Mouse (Mus musculus) forebrain, embryonic 11.5 days (tissue): ENCODE measurements around the gene Ccdc9. TPM values are rescaled to one million over a fixed set of nuclear protein-coding genes. Genes with fewer than 3 reads are reported as not detected.

Experiments
- ATAC-seq: fragments of 200-750 bp; cut with Nextera tagmentation; replicated peaks from 2 replicates; pipeline ENCODE4 v1.8.0; 2017; ENCODE audit warnings: moderate TSS enrichment; ENCODE audit not compliant: low FRiP score
- DNase-seq: peaks from one replicate; pipeline ENCODE4 v3.0.0-alpha.2; 2017; ENCODE audit warnings: low spot score
- H3K27ac ChIP-seq: fragments of 300-500 bp; sonication (generic); 2 replicates; pipeline ENCODE4 v1.5.1; 2014; ENCODE audit warnings: low read depth, low read length
- H3K27me3 ChIP-seq: fragments of 300-500 bp; sonication (generic); 2 replicates; pipeline ENCODE4 v1.6.1; 2014; ENCODE audit warnings: mild to moderate bottlenecking, low read length, mixed read lengths; ENCODE audit not compliant: control insufficient read depth, insufficient read depth
- H3K36me3 ChIP-seq: fragments of 300-500 bp; sonication (generic); 2 replicates; pipeline ENCODE4 v1.6.1; 2014; ENCODE audit warnings: mild to moderate bottlenecking, low read length, moderate library complexity, mixed read lengths; ENCODE audit not compliant: control insufficient read depth, insufficient read depth
- H3K4me1 ChIP-seq: fragments of 300-500 bp; sonication (generic); replicated peaks from 2 replicates; pipeline ENCODE4 v1.6.1; 2014; ENCODE audit warnings: low read length, mixed read lengths; ENCODE audit not compliant: control insufficient read depth, insufficient read depth
- H3K4me2 ChIP-seq: fragments of 300-500 bp; sonication (generic); 2 replicates; pipeline ENCODE4 v1.6.1; 2014; ENCODE audit warnings: low read depth, mild to moderate bottlenecking, low read length, moderate library complexity, mixed read lengths; ENCODE audit not compliant: severe bottlenecking
- H3K4me3 ChIP-seq: fragments of 300-500 bp; sonication (generic); 2 replicates; pipeline ENCODE4 v1.5.1; 2014; ENCODE audit warnings: low read depth, low read length
- H3K9ac ChIP-seq: fragments of 300-500 bp; sonication (generic); 2 replicates; pipeline ENCODE4 v1.6.1; 2014; ENCODE audit warnings: low read length
- H3K9me3 ChIP-seq: fragments of 300-500 bp; sonication (generic); 2 replicates; pipeline ENCODE4 v1.6.1; 2016; ENCODE audit warnings: low read length, mixed read lengths; ENCODE audit not compliant: control insufficient read depth
- WGBS: fragments of 180-500 bp; shearing (Covaris S2); extraction: QIAGEN DNeasy Blood & Tissue Kit; methylation state at CpG from one replicate; pipeline ENCODE4 v1.1.7; 2014; 5-methylcytosine and 5-hydroxymethylcytosine counted together
- polyA plus RNA-seq: library from polyadenylated mRNA; unstranded; fragments of >200 nt; fragmentation: Nextera tagmentation; extraction: Ambion mirVana; gene quantifications from 2 replicates; pipeline ENCODE4 v1.2.1, GENCODE M21; 2014

Gene Ccdc9
- polyA plus RNA-seq, 1 experiment from 2014 or later: 22.3 TPM

DNA sequence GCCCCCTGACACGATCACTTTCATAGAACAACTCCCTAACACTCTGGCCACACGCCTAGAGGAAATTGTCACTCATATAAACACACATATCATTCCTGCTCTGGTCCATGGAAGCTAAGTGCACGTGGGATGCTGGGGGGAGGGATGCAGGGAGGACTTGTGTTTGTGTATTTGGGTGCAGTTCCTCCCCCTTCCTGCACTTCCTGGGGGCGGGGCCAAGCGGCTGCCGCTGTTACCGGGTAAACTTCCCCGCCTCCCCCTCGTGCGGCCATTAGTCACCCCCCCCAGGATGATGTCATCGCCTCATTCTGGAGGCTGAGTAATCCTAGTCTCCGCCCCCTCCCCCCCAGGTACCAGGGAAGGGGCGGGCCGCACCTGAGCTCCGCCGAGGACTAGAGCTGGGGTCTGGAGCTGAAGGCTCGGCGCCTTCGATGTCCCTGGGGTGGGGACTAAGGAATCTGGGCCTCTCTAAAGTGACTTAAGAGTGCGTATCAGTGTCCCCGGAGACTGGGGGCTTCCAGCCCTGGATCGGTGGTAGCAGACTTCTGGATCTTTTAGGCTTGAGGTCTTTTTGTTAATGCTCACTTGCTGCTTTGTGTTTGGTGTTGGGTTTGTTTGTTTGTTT lies 10.3 kb upstream of the Ccdc9 start:
- Histone ChIP-seq H3K9ac (peak overlapping the region; percentile 39), H3K4me3 (peak overlapping the region; percentile 27), H3K27me3 (no peaks in the 10 kb centered on the region), H3K4me1 (peaks cover 12% of the 10 kb centered on the region), H3K27ac (peak overlapping the region; percentile 41; the same call in 1 of the 2 replicates), H3K4me2 (peak overlapping the region; percentile 62), H3K36me3 (no peaks in the 10 kb centered on the region), H3K9me3 (no peaks in the 10 kb centered on the region)
- DNase-seq (peak; percentile 92), ATAC-seq (no peak)
- WGBS: 2% methylated on average over 21 of the region's 22 CpGs

DNA sequence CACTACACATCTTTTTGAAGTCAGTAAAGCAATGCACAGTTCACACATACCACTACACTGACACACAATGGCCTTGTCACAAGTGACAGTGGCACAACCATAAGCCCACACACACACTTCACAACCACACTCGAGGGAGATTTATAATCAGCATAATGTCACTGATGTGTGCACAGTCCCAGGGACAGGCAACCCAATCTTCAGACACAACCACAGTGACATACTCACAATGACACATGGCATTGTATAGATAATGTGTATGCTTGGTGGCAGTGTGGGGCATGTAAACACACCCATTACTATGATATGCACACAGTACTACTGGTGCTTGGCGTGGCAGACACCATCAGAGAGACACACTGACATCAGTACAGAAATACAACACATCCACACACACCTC lies 9.6 kb upstream of the Ccdc9 start:
- no peaks in the 10 kb centered on the region for H3K9me3 ChIP-seq
- no peak for DNase-seq
- 33% methylated on average over 2 of the region's 2 CpGs for WGBS
- ATAC-seq: no peak
- H3K27ac ChIP-seq: no peak overlapping the region
- no peak overlapping the region for H3K4me3 ChIP-seq
- no peak overlapping the region for H3K4me2 ChIP-seq
- H3K36me3 ChIP-seq: no peaks in the 10 kb centered on the region
- H3K27me3 ChIP-seq: no peaks in the 10 kb centered on the region
- no peak overlapping the region; the same call in 1 of the 2 replicates for H3K9ac ChIP-seq
- peaks cover 12% of the 10 kb centered on the region for H3K4me1 ChIP-seq

DNA sequence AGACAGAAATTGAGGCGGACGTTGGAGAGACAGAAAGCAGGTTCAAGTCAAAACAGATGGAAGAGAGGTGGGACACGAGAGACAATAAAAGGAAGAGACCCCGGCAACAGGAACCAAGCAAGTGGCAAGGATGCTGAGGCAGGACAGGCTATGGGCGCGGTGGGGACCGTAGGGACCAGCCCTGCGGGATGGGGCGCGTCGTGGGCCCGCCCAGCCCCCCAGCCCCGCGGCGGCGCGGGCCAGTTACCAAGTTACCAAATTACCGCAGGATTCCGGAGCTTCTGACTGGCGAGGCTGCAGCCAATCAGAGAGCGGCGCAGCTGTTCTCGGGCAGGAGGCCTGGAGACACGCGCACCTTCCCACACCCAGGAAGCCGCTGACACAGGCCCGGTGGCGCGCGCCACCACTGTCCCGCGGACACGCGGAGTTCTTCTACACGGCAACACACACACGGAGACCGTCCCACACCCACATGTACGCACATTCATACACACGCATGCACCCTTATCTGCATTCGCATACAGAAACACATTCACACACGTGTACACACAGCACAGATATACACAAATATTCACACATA lies 8.8 kb upstream of the Ccdc9 start:
- Histone ChIP-seq H3K4me1 (peaks cover 12% of the 10 kb centered on the region), H3K9me3 (no peaks in the 10 kb centered on the region), H3K36me3 (no peaks in the 10 kb centered on the region), H3K27me3 (no peaks in the 10 kb centered on the region), H3K4me3 (peak overlapping the region; percentile 39), H3K4me2 (peak overlapping the region; percentile 89), H3K27ac (peak overlapping the region; percentile 69), H3K9ac (peak overlapping the region; percentile 63)
- DNase-seq (peak; percentile 89), ATAC-seq (peak; percentile 49)
- 2% methylated on average over 41 of the region's 41 CpGs for WGBS

DNA sequence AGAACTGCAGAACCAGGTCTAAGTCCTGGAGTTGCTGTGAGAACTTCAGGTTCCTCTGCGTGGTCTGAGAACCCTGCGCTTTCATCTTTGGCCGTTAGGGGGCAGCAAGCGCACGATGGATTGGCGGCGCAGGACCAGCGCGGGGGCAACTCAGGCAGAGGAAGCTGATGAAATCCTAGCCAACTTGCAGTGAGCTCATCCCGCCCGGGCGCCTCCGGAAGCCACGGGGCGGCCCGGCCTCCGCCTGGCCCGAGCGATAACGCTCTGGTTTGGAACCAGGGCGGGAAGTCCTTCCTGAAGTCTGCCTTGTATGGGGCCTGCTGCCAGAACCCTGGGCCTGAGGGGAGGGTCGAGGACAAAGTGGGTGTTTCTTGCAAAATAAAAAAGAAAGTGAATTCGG lies 8.2 kb upstream of the Ccdc9 start:
- peak overlapping the region; percentile 39 for H3K4me3 ChIP-seq
- peak; percentile 75 for ATAC-seq
- peak overlapping the region; percentile 89 for H3K4me2 ChIP-seq
- peaks cover 9% of the 10 kb centered on the region for H3K4me1 ChIP-seq
- H3K36me3 ChIP-seq: no peaks in the 10 kb centered on the region
- H3K27me3 ChIP-seq: no peaks in the 10 kb centered on the region
- no peaks in the 10 kb centered on the region for H3K9me3 ChIP-seq
- DNase-seq: peak; percentile 97
- H3K27ac ChIP-seq: peak overlapping the region; percentile 69
- H3K9ac ChIP-seq: peak overlapping the region; percentile 63
- WGBS: under 1% methylated on average over 23 of the region's 23 CpGs

DNA sequence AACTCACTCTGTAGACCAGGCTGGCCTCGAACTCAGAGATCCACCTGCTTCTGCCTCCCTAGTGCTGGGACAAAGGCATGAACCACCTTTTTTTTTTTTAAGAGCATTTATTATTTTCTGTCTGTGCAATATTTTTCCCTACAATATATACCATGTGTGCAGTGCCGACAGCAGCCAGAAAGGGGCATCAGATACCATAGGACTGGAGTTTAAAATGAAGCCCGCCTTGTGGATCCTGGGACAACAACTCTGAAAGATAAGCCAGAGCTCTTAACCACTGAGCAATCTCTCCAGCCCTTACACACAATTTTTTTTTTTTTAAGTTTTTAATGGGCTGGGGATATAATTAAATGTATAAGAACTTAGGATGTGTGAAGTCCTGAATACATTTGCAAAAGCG lies 7.8 kb upstream of the Ccdc9 start:
- ATAC-seq (0 out of 2 replicates have a peak, but pooled peaks have one; percentile 24), DNase-seq (no peak)
- WGBS: 31% methylated on average over 4 of the region's 4 CpGs
- Histone ChIP-seq H3K4me2 (no peak overlapping the region), H3K9me3 (no peaks in the 10 kb centered on the region), H3K36me3 (no peaks in the 10 kb centered on the region), H3K4me1 (peaks cover 9% of the 10 kb centered on the region), H3K27ac (no peak overlapping the region), H3K9ac (peak overlapping the region; percentile 7; the same call in 1 of the 2 replicates), H3K4me3 (no peak overlapping the region; the same call in 1 of the 2 replicates), H3K27me3 (no peaks in the 10 kb centered on the region)

DNA sequence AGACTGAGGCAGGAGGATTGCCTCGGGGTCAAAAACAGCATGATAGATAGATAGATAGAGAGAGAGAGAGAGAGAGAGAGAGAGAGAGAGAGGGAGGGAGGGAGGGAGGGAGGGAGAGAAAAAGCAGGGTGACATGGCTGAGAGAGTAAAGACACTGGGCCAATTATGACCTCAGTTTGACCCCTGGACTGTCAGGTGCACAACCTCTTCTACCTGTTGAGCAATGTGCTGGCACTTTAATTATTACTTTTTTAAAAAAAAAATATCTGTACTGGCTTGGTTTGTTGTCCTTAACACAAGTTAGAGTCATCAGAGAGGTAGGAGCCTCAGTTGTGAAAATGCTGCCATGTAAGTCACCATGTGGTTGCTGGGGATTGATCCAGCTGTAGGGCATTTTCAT lies 1.2 kb upstream of the Ccdc9 start:
- Histone ChIP-seq H3K36me3 (no peaks in the 10 kb centered on the region), H3K4me2 (no peak overlapping the region), H3K27me3 (no peaks in the 10 kb centered on the region), H3K4me1 (peaks cover 5% of the 10 kb centered on the region; the same call in 1 of the 2 replicates), H3K9me3 (no peaks in the 10 kb centered on the region), H3K27ac (no peak overlapping the region), H3K4me3 (no peak overlapping the region), H3K9ac (no peak overlapping the region)
- WGBS: 74% methylated on average over 1 of the region's 1 CpGs
- ATAC-seq (no peak), DNase-seq (no peak)

DNA sequence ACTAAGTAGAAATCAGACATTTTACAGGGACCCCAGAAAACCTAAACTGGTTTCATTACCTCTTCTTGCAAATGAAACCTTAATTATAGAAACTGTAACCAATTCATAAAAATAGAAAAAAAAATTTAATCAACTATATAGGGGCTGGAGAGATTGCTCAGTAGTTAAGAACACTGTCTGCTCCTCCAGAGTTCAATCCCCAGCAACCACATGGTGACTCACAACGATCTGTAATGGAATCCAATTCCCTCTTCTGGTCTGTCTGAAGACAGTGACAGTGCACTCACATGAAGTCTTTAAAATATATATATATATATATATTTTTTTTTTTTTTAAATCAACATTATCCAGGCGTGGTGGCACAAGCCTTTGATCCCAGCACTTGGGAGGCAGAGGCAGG lies 421 bp upstream of the Ccdc9 start:
- WGBS: 90% methylated on average over 2 of the region's 2 CpGs
- ATAC-seq: no peak
- peak overlapping the region; percentile 68; the same call in 1 of the 2 replicates for H3K4me3 ChIP-seq
- no peak for DNase-seq
- no peaks in the 10 kb centered on the region for H3K27me3 ChIP-seq
- no peaks in the 10 kb centered on the region for H3K9me3 ChIP-seq
- no peak overlapping the region for H3K27ac ChIP-seq
- peak overlapping the region; percentile 54; the same call in 1 of the 2 replicates for H3K4me2 ChIP-seq
- no peaks in the 10 kb centered on the region for H3K36me3 ChIP-seq
- H3K9ac ChIP-seq: peak overlapping the region; percentile 80
- H3K4me1 ChIP-seq: peaks cover 5% of the 10 kb centered on the region; the same call in 1 of the 2 replicates

DNA sequence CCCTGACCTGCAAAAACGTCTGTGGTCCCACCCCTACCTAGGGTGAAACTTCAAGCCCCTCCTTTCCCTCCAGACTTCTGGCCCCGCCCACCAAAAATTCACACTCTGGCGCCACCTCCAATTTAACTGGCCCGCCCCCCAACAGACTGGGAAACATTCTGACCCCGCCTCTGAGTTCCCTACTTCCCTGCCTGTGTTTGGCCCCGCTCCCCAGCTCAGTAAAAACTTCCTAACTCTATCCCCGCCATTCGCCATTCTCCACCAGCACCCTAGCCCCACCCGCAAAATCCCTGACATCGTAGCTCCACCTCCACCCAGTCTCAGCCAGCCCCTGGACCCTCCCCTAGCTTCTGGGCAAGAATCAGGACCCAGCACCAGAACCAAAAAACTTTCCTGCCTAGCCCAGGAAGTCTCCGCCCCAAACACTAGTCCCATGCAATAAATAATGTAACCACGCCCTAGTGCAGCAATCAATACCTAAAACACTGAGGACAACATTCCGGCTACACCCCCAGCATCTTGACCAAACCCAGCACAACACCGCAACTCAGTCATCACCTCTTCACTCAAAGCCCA lies 1.1 kb downstream of the Ccdc9 start:
- DNase-seq (peak; percentile 73), ATAC-seq (peak; percentile 72)
- 5% methylated on average over 14 of the region's 14 CpGs for WGBS
- Histone ChIP-seq H3K36me3 (peaks cover 4% of the 10 kb centered on the region; the same call in 1 of the 2 replicates), H3K9me3 (no peaks in the 10 kb centered on the region), H3K4me2 (peak overlapping the region; percentile 54), H3K27me3 (no peaks in the 10 kb centered on the region), H3K4me3 (peak overlapping the region; percentile 68), H3K27ac (no peak overlapping the region), H3K9ac (no peak overlapping the region), H3K4me1 (peaks cover 5% of the 10 kb centered on the region; the same call in 1 of the 2 replicates)
